Mouse (Mus musculus) lung, postnatal 0 days (tissue): ENCODE data around the gene Sf3b3.

Experiments used
- CTCF ChIP-seq: IDR thresholded peaks from 2 replicates; pipeline ENCODE4 v1.5.1; 2016; ENCODE audit warnings: antibody characterized with exemption, mild to moderate bottlenecking
- EP300 ChIP-seq: IDR thresholded peaks from 2 replicates; pipeline ENCODE4 v1.6.1; 2016; ENCODE audit warnings: antibody characterized with exemption, mild to moderate bottlenecking, control low read depth

- TF ChIP-seq CTCF (no peak), EP300 (no peak)
Measured at GRCm38 (mm10) chr8:110811116-110811515, 35.5 kb downstream of the Sf3b3 start.
